Mouse (Mus musculus) spleen, adult 2 months (tissue): ENCODE data around the gene Rln3.

ENCODE experiments used
- CTCF ChIP-seq: fragments of 200-500 bp; IDR thresholded peaks from 2 replicates; pipeline ENCODE4 v1.5.1; 2011; ENCODE audit warnings: mild to moderate bottlenecking, inconsistent platforms; ENCODE audit not compliant: insufficient read depth, insufficient read length, insufficient replicate concordance; ENCODE audit errors: extremely low read depth
- POLR2A ChIP-seq: fragments of 200-500 bp; IDR thresholded peaks from 2 replicates; pipeline ENCODE4 v1.6.1; 2011; ENCODE audit warnings: low read depth, low read length, inconsistent platforms

GRCm38 (mm10) chr8:84065037-84065436 lies 20.2 kb upstream of the Rln3 start, which contains the start of gene Gm10643:
- TF ChIP-seq CTCF (no peak), POLR2A (no peak)
